Mouse (Mus musculus): Measurements from ENCODE around the gene Dlx5.

DNA sequence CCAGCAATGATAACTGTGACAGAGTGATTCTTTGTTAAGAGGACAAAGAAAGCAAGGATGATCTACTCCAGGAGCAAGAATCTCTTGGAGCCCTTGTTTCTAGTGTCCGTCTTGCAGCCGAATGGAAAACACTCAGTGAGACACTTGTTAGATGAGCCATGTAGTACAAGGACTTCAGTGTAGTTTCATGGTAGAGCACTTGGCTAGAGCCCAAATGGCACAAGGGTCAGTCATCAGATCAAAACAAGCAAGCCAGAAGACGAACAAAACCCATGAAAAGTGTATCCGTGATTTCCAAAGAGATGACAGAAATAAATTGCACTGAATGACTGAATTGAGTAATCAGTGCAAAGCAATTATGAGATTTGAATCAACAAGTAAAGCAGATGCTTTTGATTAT is 48.9 kb upstream of the Dlx5 start:
- TF ChIP-seq POLR2A (IDR thresholded peaks at IDR 0.05; ENCODE audit: control insufficient read depth, extremely low read depth, insufficient read depth, low read length, poor library complexity) (no peak), CTCF (IDR thresholded peaks at IDR 0.05; ENCODE audit: borderline replicate concordance, control insufficient read depth, extremely low read depth, insufficient read depth, low read length, poor library complexity) (no peak)

All from thymus, adult 2 months (tissue).